Mouse (Mus musculus) midbrain, embryonic 16.5 days (tissue): ENCODE results near the gene Srrm2. TPM values are rescaled to one million over a fixed set of nuclear protein-coding genes. Genes with fewer than 3 reads are reported as not detected.

Experiments used
- ATAC-seq: fragments of 200-750 bp; cut with Nextera tagmentation; 2 replicates; pipeline ENCODE4 v1.8.0; 2017; ENCODE audit warnings: moderate TSS enrichment
- H3K27ac ChIP-seq: fragments of 300-500 bp; sonication (generic); 2 replicates; pipeline ENCODE4 v1.5.1; 2014; ENCODE audit warnings: mild to moderate bottlenecking, low read length, mixed read lengths
- H3K27me3 ChIP-seq: fragments of 300-500 bp; sonication (generic); 2 replicates; pipeline ENCODE4 v1.6.1; 2014; ENCODE audit warnings: low read depth, low read length, mixed read lengths; ENCODE audit not compliant: control insufficient read depth, insufficient read depth
- H3K36me3 ChIP-seq: fragments of 300-500 bp; sonication (generic); 2 replicates; pipeline ENCODE4 v1.6.1; 2014; ENCODE audit warnings: mild to moderate bottlenecking, low read length, moderate library complexity, mixed read lengths; ENCODE audit not compliant: control insufficient read depth, insufficient read depth
- H3K4me1 ChIP-seq: fragments of 300-500 bp; sonication (generic); 2 replicates; pipeline ENCODE4 v1.6.1; 2014; ENCODE audit warnings: mild to moderate bottlenecking, low read length, mixed read lengths; ENCODE audit not compliant: control insufficient read depth, insufficient read depth
- H3K4me2 ChIP-seq: fragments of 300-500 bp; sonication (generic); 2 replicates; pipeline ENCODE4 v1.6.1; 2014; ENCODE audit warnings: mild to moderate bottlenecking, low read length, mixed read lengths
- H3K4me3 ChIP-seq: fragments of 300-500 bp; sonication (generic); 2 replicates; pipeline ENCODE4 v1.5.1; 2014; ENCODE audit warnings: low read depth, mild to moderate bottlenecking, low read length, moderate library complexity, mixed read lengths
- H3K9ac ChIP-seq: fragments of 300-500 bp; sonication (generic); 2 replicates; pipeline ENCODE4 v1.6.1; 2014; ENCODE audit warnings: low read depth, low read length, mixed read lengths
- H3K9me3 ChIP-seq: fragments of 300-500 bp; sonication (generic); replicated peaks from 2 replicates; pipeline ENCODE4 v1.6.1; 2014; ENCODE audit warnings: mild to moderate bottlenecking, low read length, mixed read lengths; ENCODE audit not compliant: control insufficient read depth, poor library complexity, severe bottlenecking
- WGBS: fragments of 180-500 bp; shearing (Covaris S2); extraction: QIAGEN DNeasy Blood & Tissue Kit; methylation state at CpG from one replicate; pipeline ENCODE4 v1.1.7; 2014; 5-methylcytosine and 5-hydroxymethylcytosine counted together
- polyA plus RNA-seq: library from polyadenylated mRNA; unstranded; fragments of >200 nt; fragmentation: Nextera tagmentation; extraction: Ambion mirVana; gene quantifications from 2 replicates; pipeline ENCODE4 v1.2.1, GENCODE M21; 2015

Gene Srrm2
- polyA plus RNA-seq, 1 experiment from 2014 or later = 467 TPM

DNA sequence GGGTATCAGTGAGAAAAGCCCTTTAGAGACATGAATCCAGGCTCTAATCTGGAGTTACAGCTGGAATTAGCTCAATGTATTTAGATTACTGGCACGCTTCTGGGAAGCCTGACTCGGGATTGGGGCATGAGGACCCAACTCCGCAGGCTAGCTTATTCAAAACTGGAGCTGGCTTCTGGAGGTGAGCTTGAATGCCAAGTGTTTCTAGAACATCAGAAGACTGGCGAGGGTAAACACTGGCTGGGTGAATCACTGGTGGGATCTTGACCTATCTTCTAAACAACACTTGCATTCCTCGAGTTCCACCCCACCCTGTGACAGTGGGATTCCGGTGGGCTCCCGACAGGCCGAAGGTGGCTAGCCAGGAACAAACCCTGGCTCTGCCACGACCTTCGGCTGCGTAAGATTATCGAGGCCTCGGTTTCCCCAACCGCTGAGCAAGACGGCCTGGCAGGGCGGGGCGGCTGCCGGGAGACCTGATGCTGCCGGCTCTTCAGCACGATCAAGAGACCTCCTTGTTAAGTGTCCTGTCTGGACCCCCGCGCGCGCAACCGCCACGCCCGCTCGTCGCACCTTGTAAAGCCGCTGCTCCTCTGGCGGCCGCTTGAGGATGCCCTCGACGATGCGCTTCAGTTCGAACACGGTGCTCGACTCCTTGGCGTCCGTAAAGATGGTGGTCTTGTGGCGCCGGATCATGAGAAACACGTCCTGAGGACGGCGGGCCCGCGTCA, 38.1 kb downstream of the Srrm2 start:
- WGBS = under 1% methylated on average over 41 of the region's 47 CpGs
- Histone ChIP-seq H3K4me3 (peak overlapping the region; percentile 76), H3K4me2 (peak overlapping the region; percentile 62), H3K9ac (peak overlapping the region; percentile 85), H3K27me3 (no peaks in the 10 kb centered on the region; the same call in 1 of the 2 replicates), H3K9me3 (no peaks in the 10 kb centered on the region), H3K27ac (peak overlapping the region; percentile 97), H3K4me1 (peaks cover 18% of the 10 kb centered on the region), H3K36me3 (peaks cover 17% of the 10 kb centered on the region)
- ATAC-seq = peak; percentile 77

DNA sequence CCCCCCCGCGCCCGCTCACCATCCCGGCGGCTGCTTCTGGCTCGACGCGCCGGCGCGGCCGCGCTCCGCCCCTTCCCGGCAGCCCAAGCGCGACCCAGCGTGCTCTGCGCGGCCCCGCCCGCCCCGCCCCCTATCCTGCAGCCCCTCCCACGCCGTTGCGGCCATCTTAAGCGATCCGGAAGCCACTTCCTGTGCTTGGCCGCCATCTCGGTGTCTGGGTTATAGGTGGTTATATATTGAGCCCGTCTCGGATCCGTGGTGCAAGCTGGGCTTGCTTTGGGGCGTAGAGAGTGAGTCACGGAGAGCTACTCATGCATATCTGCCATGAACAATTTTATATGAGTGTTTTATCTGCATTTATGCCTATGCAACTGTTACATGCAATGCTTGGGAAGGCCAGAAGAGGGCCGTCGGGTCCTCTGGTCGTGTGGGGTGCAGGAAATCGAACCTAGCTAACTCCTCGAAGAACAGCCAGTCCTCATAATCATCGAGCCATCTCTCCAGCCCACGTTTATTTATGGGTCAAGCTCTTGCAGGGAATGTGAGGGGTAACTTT, 38.8 kb downstream of the Srrm2 start, which contains the start of gene Elob:
Elob (minus strand) TSS at position 73 of the 556 bp plus-strand sequence.
- peak; percentile 96 for ATAC-seq
- H3K4me2 ChIP-seq = peak within 1 kb of the TSS; percentile 62
- peaks cover 16% of the 10 kb centered on the region for H3K36me3 ChIP-seq
- H3K9me3 ChIP-seq = no peaks in the 10 kb centered on the region
- under 1% methylated on average over 21 of the region's 42 CpGs for WGBS
- peak within 1 kb of the TSS; percentile 97 for H3K27ac ChIP-seq
- peaks cover 5% of the 10 kb centered on the region; the same call in 1 of the 2 replicates for H3K27me3 ChIP-seq
- peak within 1 kb of the TSS; percentile 85 for H3K9ac ChIP-seq
- H3K4me3 ChIP-seq = peak within 1 kb of the TSS; percentile 76
- H3K4me1 ChIP-seq = peaks cover 18% of the 10 kb centered on the region

DNA sequence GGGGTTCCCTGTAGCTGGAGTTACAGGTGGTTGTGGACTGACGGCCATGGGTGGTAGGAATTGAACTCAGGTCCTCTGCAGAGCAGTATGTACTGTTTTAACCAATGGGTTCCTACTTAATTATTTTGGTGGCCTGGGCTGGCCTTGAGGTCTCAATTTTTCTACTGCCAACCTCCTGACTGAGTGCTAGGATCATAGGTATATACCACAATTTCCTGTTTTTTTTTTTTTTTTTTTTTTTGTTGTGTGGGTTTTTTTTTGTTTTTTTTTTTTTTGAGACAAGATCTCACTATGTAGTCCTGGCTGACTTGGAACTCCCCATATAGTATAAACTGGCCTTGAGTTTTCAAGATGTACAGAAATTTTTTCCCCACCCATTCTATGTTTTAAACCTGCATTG, 40.9 kb downstream of the Srrm2 start:
- no peak for ATAC-seq
- Histone ChIP-seq H3K36me3 (peaks cover 5% of the 10 kb centered on the region; the same call in 1 of the 2 replicates), H3K9ac (no peak overlapping the region), H3K4me3 (no peak overlapping the region), H3K27ac (no peak overlapping the region), H3K4me2 (no peak overlapping the region), H3K4me1 (peaks cover 18% of the 10 kb centered on the region), H3K9me3 (no peaks in the 10 kb centered on the region), H3K27me3 (peaks cover 5% of the 10 kb centered on the region; the same call in 1 of the 2 replicates)
- WGBS = 100% methylated on average over 1 of the region's 1 CpGs

DNA sequence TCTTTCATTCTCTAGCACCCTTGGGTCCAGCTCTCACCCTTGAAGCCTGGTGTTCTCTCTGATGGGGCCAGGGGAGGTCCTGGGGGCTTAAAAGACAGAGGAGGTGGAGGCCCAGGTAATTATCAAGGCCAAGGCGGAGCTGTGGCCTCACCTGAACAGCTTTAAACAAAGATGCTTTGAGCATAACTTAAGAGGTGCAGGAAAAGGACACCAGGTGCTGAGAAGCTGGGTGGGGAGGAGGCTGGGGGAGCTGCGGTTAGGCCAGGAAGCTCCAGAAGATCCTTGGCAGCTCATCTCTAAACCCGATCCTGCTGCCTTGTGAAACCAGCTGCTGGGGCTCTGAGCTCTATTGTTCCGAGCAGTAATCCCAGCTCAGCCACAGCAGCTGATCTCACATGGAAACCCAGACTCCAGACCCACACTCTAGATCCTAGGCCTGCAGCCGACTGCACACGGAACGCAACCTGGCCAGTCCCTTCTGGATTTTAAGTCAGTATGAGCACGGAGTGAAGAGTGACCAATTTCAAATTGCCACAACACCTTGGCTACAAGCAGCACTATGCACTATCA, 45.8 kb downstream of the Srrm2 start, which contains the start of gene Prss33:
Prss33 (minus strand) TSS at position 51 of the 570 bp plus-strand sequence.
- WGBS = 46% methylated on average over 8 of the region's 8 CpGs

DNA sequence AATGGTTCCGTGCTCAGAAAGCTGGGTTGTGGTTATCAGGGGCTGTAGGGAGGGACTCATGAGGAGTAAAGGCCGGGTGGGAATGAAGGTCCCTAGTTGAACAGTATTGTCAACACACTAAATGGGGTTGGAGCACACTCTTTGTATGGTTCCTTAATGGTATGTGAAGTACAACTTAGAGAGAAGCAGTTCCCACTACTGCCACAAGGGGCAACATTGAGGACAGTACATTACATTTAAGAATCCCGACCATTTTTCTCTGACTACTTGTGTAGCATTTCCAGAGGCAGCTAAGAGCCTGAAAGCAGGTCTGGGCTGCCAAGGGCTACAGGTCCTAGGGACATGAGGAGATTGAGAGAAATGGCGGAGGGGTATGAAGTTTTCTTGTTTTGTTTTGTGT, 50.8 kb downstream of the Srrm2 start:
- WGBS = 31% methylated on average over 4 of the region's 4 CpGs

More for the DNA sequence above, 45.8 kb downstream of the Srrm2 start, which contains the start of gene Prss33:
- Histone ChIP-seq H3K27me3 (peaks cover 5% of the 10 kb centered on the region; the same call in 1 of the 2 replicates), H3K4me3 (no peak within 1 kb of the TSS), H3K27ac (no peak within 1 kb of the TSS), H3K36me3 (no peaks in the 10 kb centered on the region), H3K4me2 (no peak within 1 kb of the TSS), H3K9me3 (no peaks in the 10 kb centered on the region), H3K4me1 (no peaks in the 10 kb centered on the region), H3K9ac (no peak within 1 kb of the TSS)
- ATAC-seq = no peak

DNA sequence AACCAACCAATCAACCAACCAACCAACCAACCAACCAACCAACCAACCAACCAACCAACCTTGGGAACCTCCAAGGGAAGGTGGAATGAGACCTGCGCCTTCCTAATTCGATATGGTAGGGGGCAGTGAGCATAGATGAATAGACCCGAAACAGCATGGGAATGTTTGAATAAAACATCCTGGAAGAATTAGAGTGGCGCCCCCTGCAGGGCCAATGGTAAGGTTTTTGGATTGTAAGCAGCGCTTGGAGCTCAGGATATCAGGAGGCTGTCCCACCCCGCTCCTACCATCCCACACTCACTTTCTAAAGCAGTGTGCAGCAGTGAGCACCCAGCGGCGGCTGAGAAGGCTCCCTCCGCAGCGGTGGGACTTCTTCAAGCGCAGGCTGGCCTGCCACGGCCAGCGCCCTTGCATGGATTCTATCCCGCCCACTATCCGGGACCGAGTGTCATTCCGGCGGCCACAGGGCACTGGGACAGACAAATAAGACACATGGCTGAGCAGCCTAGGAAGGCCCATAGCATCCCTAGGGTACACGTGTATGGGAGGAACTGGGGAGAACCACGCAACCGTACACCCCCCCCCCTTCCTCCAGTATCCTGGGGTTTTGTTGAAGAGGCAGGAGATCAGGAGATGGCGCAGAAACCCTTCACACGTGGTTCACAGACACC, 52.9 kb downstream of the Srrm2 start:
- WGBS = 43% methylated on average over 23 of the region's 23 CpGs
- Histone ChIP-seq H3K9me3 (no peaks in the 10 kb centered on the region), H3K4me2 (peak overlapping the region; percentile 29), H3K4me3 (no peak overlapping the region; the same call in 1 of the 2 replicates), H3K36me3 (no peaks in the 10 kb centered on the region), H3K27me3 (0 out of 2 replicates have a peak, but pooled peaks cover 2% of the 10 kb centered on the region), H3K4me1 (no peaks in the 10 kb centered on the region), H3K9ac (no peak overlapping the region), H3K27ac (no peak overlapping the region)
- ATAC-seq = no peak

More for the DNA sequence above, 50.8 kb downstream of the Srrm2 start:
- no peaks in the 10 kb centered on the region for H3K4me1 ChIP-seq
- H3K4me2 ChIP-seq = no peak overlapping the region
- no peak overlapping the region for H3K9ac ChIP-seq
- 0 out of 2 replicates have a peak, but pooled peaks cover 2% of the 10 kb centered on the region for H3K27me3 ChIP-seq
- no peaks in the 10 kb centered on the region for H3K36me3 ChIP-seq
- H3K4me3 ChIP-seq = no peak overlapping the region
- no peaks in the 10 kb centered on the region for H3K9me3 ChIP-seq
- ATAC-seq = no peak
- no peak overlapping the region for H3K27ac ChIP-seq

DNA sequence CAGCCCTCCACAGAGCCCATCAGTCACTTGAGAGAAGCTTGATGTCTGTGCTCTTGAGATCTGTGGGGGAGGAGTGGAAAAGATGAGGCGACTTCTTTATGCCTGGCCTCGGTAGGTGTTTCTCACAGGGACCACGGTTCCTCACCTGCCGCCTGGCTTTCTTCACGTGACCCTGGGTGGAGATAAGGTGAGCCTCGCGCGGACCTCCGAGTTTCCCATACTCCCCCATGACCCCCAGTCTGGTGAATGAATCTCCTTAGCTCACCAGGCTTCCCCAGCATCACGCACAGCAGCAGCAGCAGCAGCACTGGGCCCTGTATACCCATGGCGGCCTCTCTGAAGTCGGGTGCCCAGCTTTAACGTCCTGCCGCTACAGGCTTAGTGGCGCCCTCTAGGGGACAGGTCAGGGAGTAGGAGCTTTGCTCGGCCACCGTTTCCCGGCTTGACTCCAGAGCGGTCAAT, 53.5 kb downstream of the Srrm2 start, which contains the start of the genes Prss32 and Prss41:
Prss32 (plus strand) TSS at position 44 of the 462 bp plus-strand sequence.
Prss41 (minus strand) TSS at position 361 of the 462 bp plus-strand sequence.
- no peak within 1 kb of the TSS for H3K27ac ChIP-seq
- no peaks in the 10 kb centered on the region for H3K4me1 ChIP-seq
- 0 out of 2 replicates have a peak, but pooled peaks cover 2% of the 10 kb centered on the region for H3K27me3 ChIP-seq
- H3K4me3 ChIP-seq = no peak within 1 kb of the TSS; the same call in 1 of the 2 replicates
- 14% methylated on average over 19 of the region's 19 CpGs for WGBS
- no peaks in the 10 kb centered on the region for H3K36me3 ChIP-seq
- peak within 1 kb of the TSS; percentile 29 for H3K4me2 ChIP-seq
- no peaks in the 10 kb centered on the region for H3K9me3 ChIP-seq
- no peak for ATAC-seq
- H3K9ac ChIP-seq = no peak within 1 kb of the TSS

DNA sequence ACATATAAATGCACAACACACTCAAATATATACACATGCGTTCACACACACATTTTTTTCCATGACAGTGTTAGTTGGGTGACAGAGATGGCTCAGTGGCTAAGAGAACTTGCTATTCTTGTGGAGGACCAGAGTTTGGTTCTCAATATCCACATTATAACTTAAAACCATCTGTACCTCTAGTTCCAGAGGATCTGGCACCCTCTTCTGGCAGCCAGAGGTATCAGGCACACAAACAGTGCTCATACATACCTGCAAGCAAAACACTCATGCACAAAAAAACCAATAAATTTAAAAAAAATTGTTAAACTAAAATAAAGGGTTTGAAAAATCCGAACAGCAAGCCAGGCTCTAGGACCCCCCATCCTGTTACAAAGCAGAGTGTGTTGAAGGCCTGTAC, 59.7 kb downstream of the Srrm2 start:
- WGBS = 57% methylated on average over 2 of the region's 2 CpGs
- ATAC-seq = no peak
- H3K4me3 ChIP-seq = no peak overlapping the region
- H3K27me3 ChIP-seq = no peaks in the 10 kb centered on the region
- H3K4me1 ChIP-seq = no peaks in the 10 kb centered on the region
- H3K36me3 ChIP-seq = no peaks in the 10 kb centered on the region
- H3K27ac ChIP-seq = no peak overlapping the region
- no peak overlapping the region for H3K4me2 ChIP-seq
- H3K9me3 ChIP-seq = no peaks in the 10 kb centered on the region
- H3K9ac ChIP-seq = no peak overlapping the region
